Mouse (Mus musculus): ENCODE data around the gene Eef1akmt1. TPM values are rescaled to one million over a fixed set of nuclear protein-coding genes. Genes with fewer than 3 reads are reported as not detected.

The Eef1akmt1 gene
- polyA plus RNA-seq, 1 experiment from 2014 or later = 82.0 TPM

DNA sequence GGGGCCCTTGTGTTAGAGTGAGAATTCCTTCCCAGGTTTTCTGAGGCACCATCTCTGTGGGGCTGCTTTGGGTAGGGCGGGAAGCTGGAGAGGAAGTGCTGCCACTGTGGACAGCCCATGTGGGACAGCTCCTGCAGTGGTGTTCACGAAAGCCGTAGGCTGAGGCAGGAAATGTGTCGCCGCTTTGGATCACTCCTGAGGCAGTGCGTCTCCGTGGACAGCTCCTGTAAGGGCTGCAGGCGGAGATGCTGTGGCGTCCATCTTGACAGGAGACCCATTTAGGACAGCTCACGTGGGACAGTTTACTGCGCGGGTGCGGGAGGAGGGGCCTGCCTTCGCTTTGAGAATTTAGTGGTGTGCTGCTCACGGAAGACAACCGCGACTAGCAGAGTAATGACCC, 25.9 kb downstream of the Eef1akmt1 start:
- 82% methylated on average over 17 of the region's 17 CpGs for WGBS
- H3K4me1 ChIP-seq (ENCODE audit: control insufficient read depth in 2 of 2, insufficient read depth in 2 of 2, low read length in 2 of 2) = peaks cover 0 to 3% of the 10 kb centered on the region in 2 experiments; a peak in 1 of 4 replicates
- peaks cover 9% of the 10 kb centered on the region; the same call in 1 of the 2 replicates for H3K36me3 ChIP-seq (ENCODE audit: control insufficient read depth, insufficient read depth, low read length)
- ATAC-seq (ENCODE audit: insufficient number of reproducible peaks, insufficient read depth, low FRiP score, low read depth) = no peak
- no peaks in the 10 kb centered on the region for H3K9me3 ChIP-seq (ENCODE audit: control insufficient read depth, low read length)
- H3K4me2 ChIP-seq (ENCODE audit: low read length) = no peak overlapping the region
- H3K9ac ChIP-seq (ENCODE audit: low read length) = no peak overlapping the region
- H3K27ac ChIP-seq (replicated peaks in 1 of 2; ENCODE audit: control insufficient read depth in 1 of 2, insufficient read depth in 1 of 2, low read depth in 2 of 2, low read length in 2 of 2) = no peak overlapping the region
- no peak overlapping the region for H3K4me3 ChIP-seq (ENCODE audit: control insufficient read depth in 1 of 2, insufficient read depth in 1 of 2, low read depth in 1 of 2, low read length in 2 of 2)
- no peaks in the 10 kb centered on the region for H3K27me3 ChIP-seq (ENCODE audit: control insufficient read depth, insufficient read depth, low read length)

DNA sequence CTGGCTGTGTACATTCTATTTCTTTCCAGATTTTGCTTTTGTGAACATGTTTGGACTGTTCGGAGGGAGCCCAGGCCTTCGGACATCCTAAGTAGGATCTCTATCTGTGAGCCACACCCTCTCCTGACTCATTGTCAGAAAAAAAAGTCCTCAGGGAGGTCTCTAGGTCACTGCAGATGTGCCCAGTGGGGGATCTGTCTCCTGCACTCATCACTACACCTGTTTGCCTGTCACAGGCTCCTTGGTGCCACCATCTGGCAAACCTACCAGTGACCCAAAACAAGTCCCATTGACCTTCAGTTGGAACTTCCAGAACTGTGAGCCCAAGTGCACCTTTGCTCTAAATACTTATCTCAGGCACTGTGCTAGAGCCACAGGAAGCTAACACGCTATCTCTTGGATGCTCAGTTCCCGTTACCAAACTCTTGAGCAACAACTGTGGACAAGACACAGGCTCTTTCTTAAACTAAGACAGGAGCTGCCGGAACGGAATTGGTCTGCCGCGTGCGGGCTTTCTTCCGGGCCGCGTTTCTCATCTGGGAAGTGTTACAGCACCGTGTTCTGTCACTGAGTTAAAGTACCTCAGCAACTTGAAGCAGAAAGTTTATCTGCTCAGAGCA, 27.9 kb downstream of the Eef1akmt1 start:
- Histone ChIP-seq H3K4me3 (ENCODE audit: control insufficient read depth in 1 of 2, insufficient read depth in 1 of 2, low read depth in 1 of 2, low read length in 2 of 2) (no peak overlapping the region), H3K4me2 (ENCODE audit: low read length) (no peak overlapping the region), H3K27me3 (ENCODE audit: control insufficient read depth, insufficient read depth, low read length) (no peaks in the 10 kb centered on the region), H3K9me3 (ENCODE audit: control insufficient read depth, low read length) (no peaks in the 10 kb centered on the region), H3K27ac (replicated peaks in 1 of 2; ENCODE audit: control insufficient read depth in 1 of 2, insufficient read depth in 1 of 2, low read depth in 2 of 2, low read length in 2 of 2) (no peak overlapping the region), H3K36me3 (ENCODE audit: control insufficient read depth, insufficient read depth, low read length) (no peaks in the 10 kb centered on the region), H3K4me1 (ENCODE audit: control insufficient read depth in 2 of 2, insufficient read depth in 2 of 2, low read length in 2 of 2) (peaks cover 0 to 3% of the 10 kb centered on the region in 2 experiments; a peak in 1 of 4 replicates), H3K9ac (ENCODE audit: low read length) (no peak overlapping the region)
- WGBS = 87% methylated on average over 13 of the region's 13 CpGs
- no peak for ATAC-seq (ENCODE audit: insufficient number of reproducible peaks, insufficient read depth, low FRiP score, low read depth)

DNA sequence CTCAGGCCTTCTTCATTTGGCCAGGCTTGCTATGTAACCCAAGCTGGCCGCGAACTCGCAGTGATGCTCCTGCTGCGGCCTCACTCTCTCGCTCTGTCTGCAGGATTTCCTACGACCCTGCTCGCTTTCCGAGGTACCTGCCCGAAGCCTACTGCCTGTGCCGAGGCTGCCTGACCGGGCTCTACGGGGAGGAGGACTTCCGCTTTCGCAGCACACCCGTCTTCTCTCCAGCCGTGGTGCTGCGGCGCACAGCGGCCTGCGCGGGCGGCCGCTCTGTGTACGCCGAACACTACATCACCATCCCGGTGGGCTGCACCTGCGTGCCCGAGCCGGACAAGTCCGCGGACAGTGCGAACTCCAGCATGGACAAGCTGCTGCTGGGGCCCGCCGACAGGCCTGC, 29.2 kb downstream of the Eef1akmt1 start:
- Histone ChIP-seq H3K4me1 (ENCODE audit: control insufficient read depth in 2 of 2, insufficient read depth in 2 of 2, low read length in 2 of 2) (peaks cover 10 to 14% of the 10 kb centered on the region in 2 experiments), H3K36me3 (ENCODE audit: control insufficient read depth, insufficient read depth, low read length) (no peaks in the 10 kb centered on the region), H3K27me3 (ENCODE audit: control insufficient read depth, insufficient read depth, low read length) (no peaks in the 10 kb centered on the region), H3K27ac (replicated peaks in 1 of 2; ENCODE audit: control insufficient read depth in 1 of 2, insufficient read depth in 1 of 2, low read depth in 2 of 2, low read length in 2 of 2) (no peak overlapping the region), H3K9me3 (ENCODE audit: control insufficient read depth, low read length) (no peaks in the 10 kb centered on the region), H3K9ac (ENCODE audit: low read length) (no peak overlapping the region), H3K4me2 (ENCODE audit: low read length) (peak overlapping the region; percentile 54), H3K4me3 (ENCODE audit: control insufficient read depth in 1 of 2, insufficient read depth in 1 of 2, low read depth in 1 of 2, low read length in 2 of 2) (peak overlapping the region in 1 of 2 experiments; percentile 11; a peak in 1 of 4 replicates)
- ATAC-seq (ENCODE audit: insufficient number of reproducible peaks, insufficient read depth, low FRiP score, low read depth) = no peak
- 36% methylated on average over 34 of the region's 34 CpGs for WGBS

DNA sequence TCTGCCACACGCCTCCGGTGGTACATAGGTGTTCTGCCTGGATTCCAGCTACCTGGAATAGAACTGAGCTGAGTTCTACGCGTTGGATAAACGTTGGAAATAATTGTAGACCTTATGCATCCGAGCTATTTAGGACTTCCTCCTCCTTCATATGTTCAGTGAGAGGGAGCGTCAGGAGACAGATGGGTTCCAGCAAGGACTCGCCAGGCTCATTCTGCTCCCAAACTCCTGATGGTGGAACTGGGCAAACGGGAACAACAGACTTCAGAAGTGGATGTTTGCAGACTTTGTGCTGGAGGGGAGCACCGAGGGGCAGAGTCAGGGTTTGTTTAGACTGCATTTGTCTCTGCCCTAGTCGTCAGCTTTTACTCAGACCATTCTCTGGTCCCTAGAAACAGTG, 30.7 kb downstream of the Eef1akmt1 start:
- H3K4me2 ChIP-seq (ENCODE audit: low read length) = no peak overlapping the region
- WGBS = 85% methylated on average over 11 of the region's 11 CpGs
- H3K9ac ChIP-seq (ENCODE audit: low read length) = no peak overlapping the region
- no peaks in the 10 kb centered on the region for H3K9me3 ChIP-seq (ENCODE audit: control insufficient read depth, low read length)
- H3K4me3 ChIP-seq (ENCODE audit: control insufficient read depth in 1 of 2, insufficient read depth in 1 of 2, low read depth in 1 of 2, low read length in 2 of 2) = no peak overlapping the region
- ATAC-seq (ENCODE audit: insufficient number of reproducible peaks, insufficient read depth, low FRiP score, low read depth) = no peak
- H3K36me3 ChIP-seq (ENCODE audit: control insufficient read depth, insufficient read depth, low read length) = no peaks in the 10 kb centered on the region
- H3K27ac ChIP-seq (replicated peaks in 1 of 2; ENCODE audit: control insufficient read depth in 1 of 2, insufficient read depth in 1 of 2, low read depth in 2 of 2, low read length in 2 of 2) = no peak overlapping the region
- H3K27me3 ChIP-seq (ENCODE audit: control insufficient read depth, insufficient read depth, low read length) = no peaks in the 10 kb centered on the region
- peaks cover 24 to 25% of the 10 kb centered on the region in 2 experiments for H3K4me1 ChIP-seq (ENCODE audit: control insufficient read depth in 2 of 2, insufficient read depth in 2 of 2, low read length in 2 of 2)

DNA sequence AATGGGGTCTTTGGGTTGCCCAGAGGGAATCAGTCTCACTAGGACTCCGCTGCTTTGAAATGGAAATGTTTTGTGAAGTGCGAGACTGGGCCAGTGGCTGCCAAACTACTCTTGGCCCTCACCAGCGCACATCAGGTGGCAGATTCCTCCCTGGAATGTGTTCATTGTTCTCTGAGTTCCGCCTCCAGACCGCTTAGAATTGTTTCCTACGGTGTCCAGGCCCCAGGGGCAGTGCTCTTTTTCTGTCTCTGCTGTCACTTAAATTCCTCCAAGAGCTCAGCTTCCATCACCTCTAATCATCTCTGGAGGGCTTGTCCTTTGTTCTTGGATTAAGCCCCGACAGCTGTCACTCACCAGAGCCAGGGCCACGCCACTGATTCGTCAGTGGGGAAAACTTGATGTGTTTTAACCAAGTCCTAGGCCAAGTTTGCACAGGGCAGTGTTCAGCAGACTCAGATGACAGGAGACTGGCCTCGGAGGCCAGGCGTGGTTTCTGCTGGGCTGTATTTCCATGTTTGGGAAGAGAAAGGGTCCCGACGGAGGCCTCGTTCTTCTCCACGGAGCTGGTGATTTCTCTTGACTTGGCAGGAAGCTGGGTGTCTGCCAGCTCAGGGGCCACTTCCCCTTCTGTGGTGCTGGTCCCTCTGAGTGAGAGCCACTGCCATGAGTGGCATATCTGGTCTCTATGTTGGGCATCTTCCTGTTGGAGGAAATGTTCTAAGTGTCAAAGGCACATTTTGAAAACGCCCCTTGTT, 34.0 kb downstream of the Eef1akmt1 start:
- Histone ChIP-seq H3K36me3 (ENCODE audit: control insufficient read depth, insufficient read depth, low read length) (no peaks in the 10 kb centered on the region), H3K27me3 (ENCODE audit: control insufficient read depth, insufficient read depth, low read length) (peaks cover 4% of the 10 kb centered on the region; the same call in 1 of the 2 replicates), H3K9me3 (ENCODE audit: control insufficient read depth, low read length) (no peaks in the 10 kb centered on the region), H3K27ac (replicated peaks in 1 of 2; ENCODE audit: control insufficient read depth in 1 of 2, insufficient read depth in 1 of 2, low read depth in 2 of 2, low read length in 2 of 2) (peak overlapping the region; percentile 83 to 90), H3K4me2 (ENCODE audit: low read length) (peak overlapping the region; percentile 51), H3K4me1 (ENCODE audit: control insufficient read depth in 2 of 2, insufficient read depth in 2 of 2, low read length in 2 of 2) (peaks cover 42 to 45% of the 10 kb centered on the region in 2 experiments), H3K4me3 (ENCODE audit: control insufficient read depth in 1 of 2, insufficient read depth in 1 of 2, low read depth in 1 of 2, low read length in 2 of 2) (no peak overlapping the region), H3K9ac (ENCODE audit: low read length) (peak overlapping the region; percentile 44; the same call in 1 of the 2 replicates)
- peak; percentile 24; the same call in 1 of the 2 replicates for ATAC-seq (ENCODE audit: insufficient number of reproducible peaks, insufficient read depth, low FRiP score, low read depth)
- WGBS = 6% methylated on average over 16 of the region's 16 CpGs

DNA sequence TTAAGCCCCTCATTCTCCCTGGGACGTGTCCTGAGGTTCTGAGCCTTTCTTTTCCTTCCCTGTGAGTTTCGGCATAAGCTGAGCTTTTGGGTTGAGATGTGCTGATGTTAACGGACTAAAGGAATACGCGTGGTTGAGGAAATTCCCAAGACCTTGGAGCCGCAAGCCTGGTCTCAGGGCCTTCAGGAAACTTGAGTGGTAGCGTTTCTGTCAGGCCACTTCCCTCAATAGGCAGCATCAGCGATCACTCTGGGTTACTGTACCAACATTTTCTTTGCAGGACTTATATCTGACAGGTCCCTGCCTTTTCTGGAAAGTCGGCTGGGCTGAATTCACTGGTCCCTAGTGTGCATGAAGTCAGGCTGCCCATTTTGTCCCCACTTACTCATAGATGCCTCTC, 34.6 kb downstream of the Eef1akmt1 start:
- H3K9ac ChIP-seq (ENCODE audit: low read length) = peak overlapping the region; percentile 44; the same call in 1 of the 2 replicates
- H3K9me3 ChIP-seq (ENCODE audit: control insufficient read depth, low read length) = no peaks in the 10 kb centered on the region
- peaks cover 4% of the 10 kb centered on the region; the same call in 1 of the 2 replicates for H3K27me3 ChIP-seq (ENCODE audit: control insufficient read depth, insufficient read depth, low read length)
- WGBS = 46% methylated on average over 9 of the region's 9 CpGs
- ATAC-seq (ENCODE audit: insufficient number of reproducible peaks, insufficient read depth, low FRiP score, low read depth) = no peak
- H3K4me2 ChIP-seq (ENCODE audit: low read length) = peak overlapping the region; percentile 51
- peaks cover 42 to 45% of the 10 kb centered on the region in 2 experiments for H3K4me1 ChIP-seq (ENCODE audit: control insufficient read depth in 2 of 2, insufficient read depth in 2 of 2, low read length in 2 of 2)
- H3K27ac ChIP-seq (replicated peaks in 1 of 2; ENCODE audit: control insufficient read depth in 1 of 2, insufficient read depth in 1 of 2, low read depth in 2 of 2, low read length in 2 of 2) = peak overlapping the region; percentile 83 to 90
- no peaks in the 10 kb centered on the region for H3K36me3 ChIP-seq (ENCODE audit: control insufficient read depth, insufficient read depth, low read length)
- no peak overlapping the region for H3K4me3 ChIP-seq (ENCODE audit: control insufficient read depth in 1 of 2, insufficient read depth in 1 of 2, low read depth in 1 of 2, low read length in 2 of 2)

DNA sequence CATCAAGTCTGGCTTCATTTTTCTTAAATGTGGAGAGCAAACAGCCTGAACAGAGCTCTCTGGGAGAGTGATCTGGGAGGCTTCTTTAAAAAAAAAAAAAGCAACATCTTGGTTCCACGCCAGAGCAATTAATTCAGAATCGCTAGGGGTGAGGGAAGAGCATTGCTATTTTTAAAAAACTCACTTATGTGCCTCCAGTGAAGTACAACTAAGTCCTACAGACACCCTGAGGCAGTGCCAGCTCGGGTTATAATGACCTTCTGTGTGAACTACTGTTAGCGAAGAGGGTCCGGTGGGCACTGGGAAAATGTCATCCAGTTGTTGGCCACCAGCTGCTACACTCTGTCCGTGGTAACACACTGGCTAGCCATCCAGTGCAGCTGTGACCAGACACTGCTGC, 35.8 kb downstream of the Eef1akmt1 start:
- H3K9ac ChIP-seq (ENCODE audit: low read length) = no peak overlapping the region
- WGBS = 26% methylated on average over 6 of the region's 6 CpGs
- ATAC-seq (ENCODE audit: insufficient number of reproducible peaks, insufficient read depth, low FRiP score, low read depth) = peak; percentile 57
- peaks cover 42 to 45% of the 10 kb centered on the region in 2 experiments for H3K4me1 ChIP-seq (ENCODE audit: control insufficient read depth in 2 of 2, insufficient read depth in 2 of 2, low read length in 2 of 2)
- peaks cover 4% of the 10 kb centered on the region; the same call in 1 of the 2 replicates for H3K27me3 ChIP-seq (ENCODE audit: control insufficient read depth, insufficient read depth, low read length)
- H3K9me3 ChIP-seq (ENCODE audit: control insufficient read depth, low read length) = no peaks in the 10 kb centered on the region
- H3K36me3 ChIP-seq (ENCODE audit: control insufficient read depth, insufficient read depth, low read length) = no peaks in the 10 kb centered on the region
- H3K4me3 ChIP-seq (ENCODE audit: control insufficient read depth in 1 of 2, insufficient read depth in 1 of 2, low read depth in 1 of 2, low read length in 2 of 2) = no peak overlapping the region
- H3K27ac ChIP-seq (replicated peaks in 1 of 2; ENCODE audit: control insufficient read depth in 1 of 2, insufficient read depth in 1 of 2, low read depth in 2 of 2, low read length in 2 of 2) = peak overlapping the region; percentile 63 to 87
- H3K4me2 ChIP-seq (ENCODE audit: low read length) = peak overlapping the region; percentile 37

All from heart, embryonic 14.5 days (tissue).